Mouse (Mus musculus): ENCODE results near the gene Ankrd34b. TPM values are rescaled to one million over a fixed set of nuclear protein-coding genes. Genes with fewer than 3 reads are reported as not detected.

Gene Ankrd34b
- total RNA-seq (2021), result not detected
- long read RNA-seq, experiment 1, result 0 reads
- long read RNA-seq, experiment 2, result 0 reads

GRCm38 (mm10) chr13:92425758-92426264 is at the start of gene Ankrd34b:
Ankrd34b (plus strand) TSS chr13:92425896.
- no peak for DNase-seq

GRCm38 (mm10) chr13:92387367-92387766 is 38.3 kb upstream of the Ankrd34b start:
- no peak for DNase-seq

GRCm38 (mm10) chr13:92393047-92393661 is 32.5 kb upstream of the Ankrd34b start:
- DNase-seq, result no peak

GRCm38 (mm10) chr13:92398491-92399384 is 27.0 kb upstream of the Ankrd34b start:
- no peak for DNase-seq

- DNase-seq, result no peak
Observed at GRCm38 (mm10) chr13:92402063-92402462, 23.6 kb upstream of the Ankrd34b start.

- no peak for DNase-seq
Observed at GRCm38 (mm10) chr13:92403496-92403895, 22.2 kb upstream of the Ankrd34b start.

GRCm38 (mm10) chr13:92410486-92410885 is 15.2 kb upstream of the Ankrd34b start:
- DNase-seq, result no peak

- DNase-seq, result no peak
Observed at GRCm38 (mm10) chr13:92419630-92420029, 6.1 kb upstream of the Ankrd34b start.

- DNase-seq, result no peak
Observed at GRCm38 (mm10) chr13:92423711-92424110, 2.0 kb upstream of the Ankrd34b start.

GRCm38 (mm10) chr13:92426294-92427051 is 777 bp downstream of the Ankrd34b start:
- no peak for DNase-seq

- no peak for DNase-seq
Observed at GRCm38 (mm10) chr13:92427351-92427855, 1.7 kb downstream of the Ankrd34b start.

- DNase-seq, result no peak
Observed at GRCm38 (mm10) chr13:92438656-92439055, 13.0 kb downstream of the Ankrd34b start.

- no peak for DNase-seq
Observed at GRCm38 (mm10) chr13:92440286-92440685, 14.6 kb downstream of the Ankrd34b start.

- no peak for DNase-seq
Observed at GRCm38 (mm10) chr13:92446872-92447271, 21.2 kb downstream of the Ankrd34b start.

GRCm38 (mm10) chr13:92464698-92465097 is 39.0 kb downstream of the Ankrd34b start:
- DNase-seq, result no peak

GRCm38 (mm10) chr13:92467891-92468290 is 42.2 kb downstream of the Ankrd34b start:
- no peak for DNase-seq

- DNase-seq, result no peak
Observed at GRCm38 (mm10) chr13:92469381-92469780, 43.7 kb downstream of the Ankrd34b start.

- peak in 1 of 2 experiments; percentile 2 for DNase-seq
Observed at GRCm38 (mm10) chr13:92470151-92470550, 44.5 kb downstream of the Ankrd34b start.

- DNase-seq, result peak; percentile 38 to 52
Observed at GRCm38 (mm10) chr13:92483348-92483747, 57.7 kb downstream of the Ankrd34b start.

GRCm38 (mm10) chr13:92483852-92484463 is 58.3 kb downstream of the Ankrd34b start, which contains the start of gene Fam151b:
Fam151b (minus strand) TSS chr13:92484015.
- peak; percentile 90 to 94 for DNase-seq

- DNase-seq, result peak; percentile 9 to 14
Observed at GRCm38 (mm10) chr13:92490817-92491216, 65.1 kb downstream of the Ankrd34b start.
